Mouse (Mus musculus) CD4-positive, CD25-positive, alpha-beta regulatory T cell, adult 4 months (primary cell): ENCODE measurements around the gene Pik3r1. TPM values are rescaled to one million over a fixed set of nuclear protein-coding genes. Genes with fewer than 3 reads are reported as not detected.

Experiments used
- ATAC-seq: one replicate; pipeline ENCODE4 v1.8.0; 2017
- polyA plus RNA-seq, 2 experiments: library from polyadenylated mRNA; unstranded; fragments of 100-300 nt; shearing (Covaris generic); gene quantifications; one replicate each; pipeline ENCODE4 v1.2.1; 2017

Gene Pik3r1
- polyA plus RNA-seq, 2 experiments from 2014 or later = 83.2 to 105 TPM

DNA sequence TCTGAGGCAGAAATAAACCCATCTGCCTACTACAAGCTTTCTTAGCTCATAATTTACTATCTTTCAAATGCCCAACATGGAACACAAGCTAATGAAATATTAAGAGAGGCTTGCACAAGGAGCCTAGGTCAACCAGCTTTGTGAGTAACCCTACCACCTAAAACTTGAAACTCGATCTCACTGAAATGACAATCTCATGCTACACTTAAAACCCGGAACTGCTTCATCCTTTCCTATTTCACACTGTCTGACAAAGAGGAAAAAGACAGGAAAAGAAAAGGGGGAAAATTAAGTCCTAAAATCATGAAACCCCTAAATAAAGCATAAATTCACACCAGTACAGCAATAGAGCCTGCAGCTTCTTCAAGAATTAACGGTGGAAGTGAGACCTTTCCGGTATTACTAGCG lies 1.4 kb downstream of the Pik3r1 start:
- ATAC-seq = no peak

DNA sequence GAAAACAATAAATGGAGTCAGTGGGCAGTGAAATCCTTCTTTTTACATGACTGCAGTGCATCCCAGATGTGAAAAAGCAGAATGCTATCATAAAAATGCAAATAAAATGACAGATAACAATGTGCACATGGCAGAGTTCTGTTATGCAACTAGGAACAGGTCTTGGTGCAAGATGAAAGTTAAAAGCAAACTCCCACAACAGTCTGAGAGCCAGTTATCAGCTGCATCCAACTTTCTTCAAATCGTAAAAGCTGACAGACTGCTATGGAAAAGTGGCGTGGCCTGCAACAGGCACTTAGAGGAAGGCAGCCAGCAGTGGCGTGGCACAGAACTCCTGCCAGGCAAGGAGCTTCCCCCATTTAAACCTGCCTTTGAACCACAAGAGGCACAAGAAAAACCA lies 2.0 kb downstream of the Pik3r1 start:
- no peak for ATAC-seq

DNA sequence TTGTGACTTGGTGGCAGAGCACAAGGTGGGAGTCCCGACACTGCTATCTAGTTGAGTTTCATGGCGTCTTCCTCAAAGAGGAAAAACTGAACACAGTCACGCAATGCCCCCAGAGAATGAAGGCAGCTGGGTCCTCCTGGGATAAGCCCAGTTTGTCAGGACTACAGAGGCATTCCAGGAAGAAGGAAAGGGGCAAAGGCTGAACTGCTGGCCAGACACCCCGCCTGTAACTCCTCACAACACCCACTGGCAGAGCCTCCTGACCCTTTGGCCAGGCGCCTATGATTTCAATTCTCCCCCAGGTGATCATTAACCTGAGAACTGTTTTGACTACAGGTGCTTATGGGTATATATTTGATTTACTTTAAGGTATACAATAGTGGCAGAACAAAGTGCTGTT lies 3.9 kb downstream of the Pik3r1 start:
- no peak for ATAC-seq

DNA sequence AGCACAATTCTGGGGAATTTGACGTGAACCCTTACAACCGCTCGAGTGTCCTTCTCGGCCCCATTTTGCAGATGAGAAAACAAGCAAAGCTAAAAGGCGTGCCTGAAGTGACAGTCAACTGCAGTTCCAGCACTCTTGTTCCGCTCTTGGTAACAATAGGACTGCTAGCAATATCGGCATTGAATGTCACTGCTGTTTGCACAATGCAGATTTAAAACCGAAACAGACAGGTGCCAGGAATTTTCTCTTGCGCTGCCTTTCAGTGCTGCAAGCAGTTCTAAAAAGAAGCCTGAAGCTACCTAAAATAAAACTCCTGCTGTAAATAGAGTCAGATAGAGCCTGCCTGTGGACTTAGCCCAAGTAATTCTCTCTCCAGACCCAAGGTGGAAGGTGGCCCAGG lies 4.3 kb downstream of the Pik3r1 start:
- ATAC-seq = no peak

DNA sequence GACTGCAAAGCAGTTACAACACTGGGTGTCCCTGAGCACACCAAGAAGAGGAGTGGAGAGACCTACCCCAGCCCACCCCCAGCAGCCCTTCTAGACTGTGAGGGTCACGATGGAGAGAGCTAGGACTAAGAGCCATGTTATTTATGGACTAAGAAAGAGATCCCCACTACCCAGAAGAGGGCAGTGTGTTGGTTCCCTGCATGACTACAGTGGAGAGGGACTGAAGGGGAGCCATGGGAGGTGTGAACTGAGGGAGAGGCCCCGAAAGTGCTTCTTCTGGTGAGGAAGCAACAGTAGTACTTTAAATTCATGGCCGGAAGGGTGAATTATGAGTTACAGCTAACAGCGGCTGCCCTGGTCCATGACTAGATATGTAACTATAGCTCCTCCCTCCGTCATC lies 4.9 kb downstream of the Pik3r1 start:
- no peak for ATAC-seq

GRCm38 (mm10) chr13:101761617-101762016 lies 6.4 kb downstream of the Pik3r1 start:
- no peak for ATAC-seq

DNA sequence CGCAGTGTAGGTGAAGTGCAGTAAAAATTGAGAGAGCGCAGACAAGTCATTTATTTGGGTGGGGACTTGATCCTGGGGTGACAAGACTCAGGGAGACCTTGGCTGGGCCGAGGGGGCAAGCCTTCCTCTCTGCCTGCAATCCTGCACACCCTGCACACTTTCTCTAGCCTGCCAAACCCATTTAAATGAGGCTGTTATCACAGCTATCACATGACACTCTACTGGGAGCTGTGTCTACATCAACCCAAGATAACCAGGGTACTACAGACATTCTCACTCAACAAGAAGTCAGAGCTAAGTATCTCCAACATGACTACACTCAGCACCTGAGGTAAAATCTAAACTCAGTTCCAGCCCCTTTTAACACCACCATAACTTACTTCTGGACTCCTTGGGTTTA lies 7.1 kb downstream of the Pik3r1 start:
- ATAC-seq = no peak

DNA sequence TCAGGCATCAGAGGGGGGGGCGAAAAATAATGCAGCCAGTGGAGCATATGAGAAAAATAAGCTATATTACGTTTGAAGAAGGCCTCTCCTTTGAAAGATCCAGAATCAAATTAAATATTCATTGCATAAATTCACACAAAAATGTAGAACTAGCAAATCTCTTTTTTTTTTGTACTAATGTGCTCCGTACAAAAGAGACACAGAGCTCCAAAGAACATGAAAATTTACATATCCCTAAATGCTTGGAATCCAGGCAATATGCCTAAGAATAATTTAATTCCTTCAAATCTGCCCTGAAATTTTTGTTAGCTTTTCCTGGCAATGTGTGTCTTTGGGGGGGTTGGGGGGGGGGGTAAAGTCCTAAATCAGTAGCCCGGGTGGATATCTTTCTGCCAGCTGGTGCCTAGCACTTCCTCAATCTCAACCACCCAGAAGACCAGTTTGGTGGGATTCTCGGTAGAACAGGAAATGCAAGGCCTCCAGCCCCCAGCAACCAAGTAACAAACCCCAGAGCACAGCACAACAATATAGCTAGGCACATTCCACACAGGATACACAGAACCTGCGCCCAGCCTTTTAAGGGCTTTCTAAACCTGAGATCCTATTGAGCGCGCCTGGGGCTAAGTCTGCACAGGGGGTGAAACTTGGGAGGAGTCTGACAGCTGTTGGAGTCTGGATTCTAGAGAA lies 7.9 kb downstream of the Pik3r1 start:
- ATAC-seq = peak; percentile 48

GRCm38 (mm10) chr13:101759281-101759871 lies 8.6 kb downstream of the Pik3r1 start:
- ATAC-seq = peak; percentile 46

DNA sequence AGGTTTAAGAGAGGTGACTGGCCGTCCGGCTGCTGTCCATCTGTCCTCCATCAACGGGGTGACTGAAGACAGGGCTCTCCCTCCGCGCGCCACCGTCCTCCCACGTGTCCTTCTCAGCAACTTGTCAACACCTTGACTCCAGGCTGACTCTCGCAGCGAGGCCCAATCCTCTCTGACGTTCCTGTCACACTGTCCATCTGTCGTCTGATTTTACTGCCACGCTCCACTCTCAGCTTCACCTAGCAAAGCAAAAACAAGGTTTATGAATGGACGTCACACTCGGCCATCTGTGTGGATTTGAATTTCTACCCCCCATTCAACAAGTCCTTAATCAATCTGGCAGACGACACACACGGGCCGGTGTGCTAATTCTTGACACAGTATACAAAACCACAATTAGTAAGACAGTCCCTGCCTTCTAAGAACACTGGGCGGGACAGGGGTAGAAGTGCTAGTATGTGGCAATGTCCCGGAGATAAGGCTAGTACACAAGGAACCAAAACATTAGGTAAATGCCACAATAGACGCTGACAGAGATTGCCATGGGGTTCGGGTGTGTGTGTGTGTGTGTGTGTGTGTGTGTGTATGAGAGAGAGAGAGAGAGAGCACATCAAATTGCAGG lies 10.1 kb downstream of the Pik3r1 start:
- ATAC-seq = no peak

- ATAC-seq = no peak
Measured at GRCm38 (mm10) chr13:101755228-101755627, 12.8 kb downstream of the Pik3r1 start.

GRCm38 (mm10) chr13:101753639-101754038 lies 14.4 kb downstream of the Pik3r1 start:
- ATAC-seq = no peak

GRCm38 (mm10) chr13:101751816-101752215 lies 16.2 kb downstream of the Pik3r1 start:
- no peak for ATAC-seq

DNA sequence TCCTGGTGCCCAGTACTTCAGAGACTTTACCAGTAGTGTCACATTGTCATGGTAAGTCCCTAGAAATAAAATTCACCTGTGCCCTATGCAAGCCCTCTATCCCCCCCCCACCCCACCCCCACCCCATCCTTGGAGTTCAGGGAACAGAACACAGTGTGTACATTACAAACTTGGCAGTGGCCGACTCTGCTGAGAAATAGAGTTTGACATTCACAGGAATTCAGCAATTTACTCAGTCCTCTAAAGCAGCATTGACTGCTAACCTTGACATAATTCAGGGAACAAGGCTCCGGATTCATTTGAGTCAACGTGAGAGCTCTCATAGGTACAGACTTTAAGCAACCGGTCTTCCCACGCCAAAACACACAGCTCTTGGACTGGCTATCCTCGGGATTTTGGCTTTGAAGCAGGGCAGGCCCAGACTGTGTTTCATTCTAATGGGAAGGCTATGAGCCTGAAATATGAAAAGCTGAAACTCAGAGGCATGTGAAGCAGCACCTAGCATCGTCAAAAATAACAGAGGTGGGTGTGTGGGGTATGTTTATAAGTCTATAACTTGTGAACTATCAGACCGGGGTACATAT lies 21.9 kb downstream of the Pik3r1 start:
- no peak for ATAC-seq

DNA sequence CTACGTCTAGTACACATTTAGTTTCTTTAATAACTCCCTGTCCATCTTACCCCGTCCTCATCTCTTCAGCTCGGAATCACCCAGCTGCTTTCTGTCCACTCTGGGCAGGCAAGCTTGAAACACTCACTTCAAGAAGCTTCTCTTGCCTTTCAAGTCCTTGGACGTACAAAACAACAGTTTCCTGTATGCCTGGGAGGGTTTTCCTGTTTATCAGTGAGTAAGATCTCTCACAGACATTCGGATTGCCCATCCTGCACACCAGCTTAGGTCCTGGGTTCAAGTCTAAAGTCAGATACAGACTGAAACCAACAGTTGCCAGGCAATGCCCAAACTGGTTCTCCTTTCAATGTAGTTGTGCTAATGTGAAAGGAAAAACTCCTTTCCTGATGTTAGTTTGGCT lies 23.1 kb downstream of the Pik3r1 start:
- ATAC-seq = peak; percentile 61

- ATAC-seq = no peak
Measured at GRCm38 (mm10) chr13:101744053-101744452, 24.0 kb downstream of the Pik3r1 start.

- no peak for ATAC-seq
Measured at GRCm38 (mm10) chr13:101743247-101743646, 24.8 kb downstream of the Pik3r1 start.

GRCm38 (mm10) chr13:101742596-101742995 lies 25.4 kb downstream of the Pik3r1 start:
- no peak for ATAC-seq

DNA sequence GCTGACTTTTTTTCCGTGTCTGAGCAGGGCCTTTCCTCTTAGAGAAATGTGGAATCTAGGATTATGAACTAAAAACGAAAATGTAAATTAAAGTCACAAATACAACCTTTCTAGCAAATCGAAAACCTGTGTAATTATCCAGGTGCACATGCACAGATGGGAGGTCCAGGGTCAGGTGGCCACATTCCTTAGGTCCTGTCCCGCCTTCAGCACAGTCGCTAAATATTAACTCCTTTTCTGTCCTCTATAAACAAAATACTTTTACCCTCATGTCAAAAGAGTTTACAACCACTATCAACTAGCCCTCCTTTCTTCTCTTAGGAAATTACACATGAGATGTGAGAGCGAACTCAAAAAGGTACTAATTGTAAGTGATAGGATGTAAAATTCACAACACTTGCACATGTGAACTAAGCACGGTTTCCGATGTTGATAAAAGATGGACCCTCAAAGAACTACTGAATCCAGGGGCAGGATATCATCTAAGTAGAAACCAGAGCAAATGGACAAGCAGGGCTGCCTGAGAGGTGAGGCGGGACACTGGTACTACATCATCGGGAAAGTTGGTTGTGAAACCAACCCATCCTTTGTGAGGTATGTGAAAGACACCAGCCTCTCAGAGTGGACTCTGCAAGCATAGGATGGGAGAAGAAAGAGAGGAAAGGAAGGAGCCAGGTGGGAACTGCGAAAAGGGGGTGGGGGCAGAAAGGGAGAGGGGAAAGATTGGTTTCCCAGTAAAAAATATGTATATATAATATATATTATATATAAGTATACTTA lies 26.3 kb downstream of the Pik3r1 start:
- ATAC-seq = no peak

GRCm38 (mm10) chr13:101739732-101740381 lies 28.2 kb downstream of the Pik3r1 start:
- ATAC-seq = no peak

GRCm38 (mm10) chr13:101738769-101739168 lies 29.2 kb downstream of the Pik3r1 start:
- no peak for ATAC-seq
